Mouse (Mus musculus): ENCODE results near the gene Sgcd. TPM values are rescaled to one million over a fixed set of nuclear protein-coding genes. Genes with fewer than 3 reads are reported as not detected.
"Not testable (repeated sequence)": the region's sequence is repeated elsewhere in the genome, so short reads cannot be mapped to it uniquely, and the experiment has no call there.

Gene Sgcd
- total and polyA plus RNA-seq, 2 experiments from 2014 or later = 4.0 to 37.3 TPM

- Histone ChIP-seq H3K27ac (no peak overlapping the region), H3K4me1 (ENCODE audit: insufficient read depth, low read length) (no peaks in the 10 kb centered on the region), H3K4me2 (ENCODE audit: low read depth, low read length) (no peak overlapping the region), H3K9me3 (ENCODE audit: low read length) (no peaks in the 10 kb centered on the region), H3K9ac (replicated peaks; ENCODE audit: low read length) (no peak overlapping the region), H3K4me3 (ENCODE audit: low read length) (no peak overlapping the region), H3K27me3 (ENCODE audit: insufficient read depth, low read length) (no peaks in the 10 kb centered on the region), H3K36me3 (ENCODE audit: insufficient read depth, low read length) (no peaks in the 10 kb centered on the region)
- ATAC-seq (no peak), DNase-seq (ENCODE audit: low spot score) (no peak)
- no peak for TF ChIP-seq CTCF (IDR thresholded peaks at IDR 0.05; ENCODE audit: low read depth)
- whole genome bisulfite sequencing = 75% methylated on average over 6 of the region's 6 CpGs
Measured at GRCm38 (mm10) chr11:47508047-47508446, 480.7 kb downstream of the Sgcd start.

GRCm38 (mm10) chr11:47503236-47503635 is 485.5 kb downstream of the Sgcd start:
- not testable (repeated sequence) for H3K36me3 ChIP-seq (ENCODE audit: insufficient read depth, low read length); H3K9ac ChIP-seq (replicated peaks; ENCODE audit: low read length); H3K4me1 ChIP-seq (ENCODE audit: insufficient read depth, low read length); H3K9me3 ChIP-seq (ENCODE audit: low read length); H3K4me2 ChIP-seq (ENCODE audit: low read depth, low read length); DNase-seq (ENCODE audit: low spot score); H3K27me3 ChIP-seq (ENCODE audit: insufficient read depth, low read length); H3K4me3 ChIP-seq (ENCODE audit: low read length); ATAC-seq; H3K27ac ChIP-seq

GRCm38 (mm10) chr11:47473493-47474230 is 515.1 kb downstream of the Sgcd start:
- Histone ChIP-seq H3K9me3 (ENCODE audit: low read length) (no peaks in the 10 kb centered on the region), H3K4me3 (ENCODE audit: low read length) (no peak overlapping the region), H3K4me1 (ENCODE audit: insufficient read depth, low read length) (no peaks in the 10 kb centered on the region), H3K27ac (no peak overlapping the region), H3K27me3 (ENCODE audit: insufficient read depth, low read length) (no peaks in the 10 kb centered on the region), H3K36me3 (ENCODE audit: insufficient read depth, low read length) (no peaks in the 10 kb centered on the region), H3K4me2 (ENCODE audit: low read depth, low read length) (no peak overlapping the region), H3K9ac (replicated peaks; ENCODE audit: low read length) (no peak overlapping the region)
- no peak for ATAC-seq
- no peak for DNase-seq (ENCODE audit: low spot score)
- TF ChIP-seq CTCF (IDR thresholded peaks at IDR 0.05; ENCODE audit: low read depth) = no peak
- WGBS = 35% methylated on average over 1 of the region's 1 CpGs

GRCm38 (mm10) chr11:47460700-47461099 is 528.1 kb downstream of the Sgcd start:
- H3K9me3 ChIP-seq (ENCODE audit: low read length); ATAC-seq; H3K27me3 ChIP-seq (ENCODE audit: insufficient read depth, low read length): not testable (repeated sequence)

GRCm38 (mm10) chr11:47460149-47460548 is 528.6 kb downstream of the Sgcd start:
- H3K9ac ChIP-seq (replicated peaks; ENCODE audit: low read length) = no peak overlapping the region
- H3K36me3 ChIP-seq (ENCODE audit: insufficient read depth, low read length) = no peaks in the 10 kb centered on the region
- ATAC-seq = no peak
- no peak overlapping the region for H3K27ac ChIP-seq
- H3K9me3 ChIP-seq (ENCODE audit: low read length) = no peaks in the 10 kb centered on the region
- no peaks in the 10 kb centered on the region for H3K4me1 ChIP-seq (ENCODE audit: insufficient read depth, low read length)
- H3K4me3 ChIP-seq (ENCODE audit: low read length) = no peak overlapping the region
- H3K4me2 ChIP-seq (ENCODE audit: low read depth, low read length) = no peak overlapping the region
- WGBS = 64% methylated on average over 2 of the region's 2 CpGs
- no peak for TF ChIP-seq CTCF (IDR thresholded peaks at IDR 0.05; ENCODE audit: low read depth)
- DNase-seq (ENCODE audit: low spot score) = no peak
- no peaks in the 10 kb centered on the region for H3K27me3 ChIP-seq (ENCODE audit: insufficient read depth, low read length)

More at GRCm38 (mm10) chr11:47460700-47461099, 528.1 kb downstream of the Sgcd start:
- H3K4me1 ChIP-seq (ENCODE audit: insufficient read depth, low read length); H3K4me2 ChIP-seq (ENCODE audit: low read depth, low read length); DNase-seq (ENCODE audit: low spot score); H3K4me3 ChIP-seq (ENCODE audit: low read length); H3K9ac ChIP-seq (replicated peaks; ENCODE audit: low read length); H3K36me3 ChIP-seq (ENCODE audit: insufficient read depth, low read length); H3K27ac ChIP-seq: not testable (repeated sequence)

- 26% methylated on average over 3 of the region's 3 CpGs for WGBS
- H3K4me3 ChIP-seq (ENCODE audit: low read length) = no peak overlapping the region
- no peak for ATAC-seq
- no peak for TF ChIP-seq CTCF (IDR thresholded peaks at IDR 0.05; ENCODE audit: low read depth)
- no peaks in the 10 kb centered on the region for H3K4me1 ChIP-seq (ENCODE audit: insufficient read depth, low read length)
- H3K27ac ChIP-seq = no peak overlapping the region
- H3K36me3 ChIP-seq (ENCODE audit: insufficient read depth, low read length) = no peaks in the 10 kb centered on the region
- no peak for DNase-seq (ENCODE audit: low spot score)
- H3K4me2 ChIP-seq (ENCODE audit: low read depth, low read length) = no peak overlapping the region
- no peak overlapping the region for H3K9ac ChIP-seq (replicated peaks; ENCODE audit: low read length)
- H3K27me3 ChIP-seq (ENCODE audit: insufficient read depth, low read length) = no peaks in the 10 kb centered on the region
- no peaks in the 10 kb centered on the region for H3K9me3 ChIP-seq (ENCODE audit: low read length)
Measured at GRCm38 (mm10) chr11:47459214-47459613, 529.6 kb downstream of the Sgcd start.

- Histone ChIP-seq H3K9ac (replicated peaks; ENCODE audit: low read length) (no peak overlapping the region), H3K27me3 (ENCODE audit: insufficient read depth, low read length) (no peaks in the 10 kb centered on the region), H3K4me1 (ENCODE audit: insufficient read depth, low read length) (no peaks in the 10 kb centered on the region), H3K9me3 (ENCODE audit: low read length) (no peaks in the 10 kb centered on the region), H3K36me3 (ENCODE audit: insufficient read depth, low read length) (no peaks in the 10 kb centered on the region), H3K4me3 (ENCODE audit: low read length) (no peak overlapping the region), H3K27ac (no peak overlapping the region), H3K4me2 (ENCODE audit: low read depth, low read length) (no peak overlapping the region)
- ATAC-seq = no peak
- 50% methylated on average over 2 of the region's 2 CpGs for WGBS
- TF ChIP-seq CTCF (IDR thresholded peaks at IDR 0.05; ENCODE audit: low read depth) = no peak
- DNase-seq (ENCODE audit: low spot score) = no peak
Measured at GRCm38 (mm10) chr11:47447790-47448189, 541.0 kb downstream of the Sgcd start.

Data from hindbrain, postnatal 0 days (tissue).